Mouse (Mus musculus): ENCODE measurements at regions not wholly inside any gene's neighbourhood (a gene's known extent, or its start where the extent isn't known, plus 50 kb on each side); places are given as distances from the start of the nearest gene placed in this dataset.

- TF ChIP-seq POLR2A (IDR thresholded peaks at IDR 0.05; ENCODE audit: borderline replicate concordance, extremely low read depth, insufficient read depth, insufficient read length): no peak
- ATAC-seq (ENCODE audit: low FRiP score, low read depth): no peak
- WGBS: 63% methylated on average over 5 of the region's 5 CpGs
Observed at GRCm38 (mm10) chr2:178709192-178709881, 279.0 kb downstream of the Cdh26 start.

GRCm38 (mm10) chr2:178710001-178710400 lies 279.7 kb downstream of the Cdh26 start:
- Histone ChIP-seq H3K9ac (ENCODE audit: low read depth, low read length, severe bottlenecking) (no peak overlapping the region), H3K27me3 (ENCODE audit: control insufficient read depth, insufficient read depth, low read length) (no peaks in the 10 kb centered on the region), H3K4me1 (ENCODE audit: control insufficient read depth, insufficient read depth, low read length) (no peaks in the 10 kb centered on the region), H3K4me2 (replicated peaks; ENCODE audit: low read depth, low read length, severe bottlenecking) (no peak overlapping the region), H3K4me3 (replicated peaks; ENCODE audit: low read length) (no peak overlapping the region), H3K9me3 (ENCODE audit: control insufficient read depth, low read length) (no peaks in the 10 kb centered on the region), H3K27ac (replicated peaks; ENCODE audit: low read depth, low read length) (no peak overlapping the region), H3K36me3 (ENCODE audit: control insufficient read depth, insufficient read depth, low read length) (no peaks in the 10 kb centered on the region)
- no peak for TF ChIP-seq POLR2A (IDR thresholded peaks at IDR 0.05; ENCODE audit: borderline replicate concordance, extremely low read depth, insufficient read depth, insufficient read length)
- ATAC-seq (ENCODE audit: low FRiP score, low read depth): no peak
- WGBS: 89% methylated on average over 3 of the region's 3 CpGs
- no peak for DNase-seq (ENCODE audit: low spot score)

More at GRCm38 (mm10) chr2:178709192-178709881, 279.0 kb downstream of the Cdh26 start:
- no peak overlapping the region for H3K4me2 ChIP-seq (replicated peaks; ENCODE audit: low read depth, low read length, severe bottlenecking)
- no peaks in the 10 kb centered on the region for H3K36me3 ChIP-seq (ENCODE audit: control insufficient read depth, insufficient read depth, low read length)
- no peak for DNase-seq (ENCODE audit: low spot score)
- no peaks in the 10 kb centered on the region for H3K4me1 ChIP-seq (ENCODE audit: control insufficient read depth, insufficient read depth, low read length)
- H3K27me3 ChIP-seq (ENCODE audit: control insufficient read depth, insufficient read depth, low read length): no peaks in the 10 kb centered on the region
- H3K9me3 ChIP-seq (ENCODE audit: control insufficient read depth, low read length): no peaks in the 10 kb centered on the region
- no peak overlapping the region for H3K9ac ChIP-seq (ENCODE audit: low read depth, low read length, severe bottlenecking)
- no peak overlapping the region for H3K4me3 ChIP-seq (replicated peaks; ENCODE audit: low read length)
- H3K27ac ChIP-seq (replicated peaks; ENCODE audit: low read depth, low read length): no peak overlapping the region

- no peak overlapping the region for H3K9ac ChIP-seq (ENCODE audit: low read depth, low read length, severe bottlenecking)
- H3K4me1 ChIP-seq (ENCODE audit: control insufficient read depth, insufficient read depth, low read length): no peaks in the 10 kb centered on the region
- no peaks in the 10 kb centered on the region for H3K36me3 ChIP-seq (ENCODE audit: control insufficient read depth, insufficient read depth, low read length)
- H3K4me3 ChIP-seq (replicated peaks; ENCODE audit: low read length): no peak overlapping the region
- no peak for TF ChIP-seq POLR2A (IDR thresholded peaks at IDR 0.05; ENCODE audit: borderline replicate concordance, extremely low read depth, insufficient read depth, insufficient read length)
- no peaks in the 10 kb centered on the region for H3K9me3 ChIP-seq (ENCODE audit: control insufficient read depth, low read length)
- H3K27me3 ChIP-seq (ENCODE audit: control insufficient read depth, insufficient read depth, low read length): no peaks in the 10 kb centered on the region
- 34% methylated on average over 5 of the region's 5 CpGs for WGBS
- DNase-seq (ENCODE audit: low spot score): no peak
- H3K4me2 ChIP-seq (replicated peaks; ENCODE audit: low read depth, low read length, severe bottlenecking): no peak overlapping the region
- no peak for ATAC-seq (ENCODE audit: low FRiP score, low read depth)
- no peak overlapping the region for H3K27ac ChIP-seq (replicated peaks; ENCODE audit: low read depth, low read length)
Observed at GRCm38 (mm10) chr2:178711587-178712080, 281.3 kb downstream of the Cdh26 start.

- 53% methylated on average over 9 of the region's 9 CpGs for WGBS
- Histone ChIP-seq H3K9ac (ENCODE audit: low read depth, low read length, severe bottlenecking) (no peak overlapping the region), H3K36me3 (ENCODE audit: control insufficient read depth, insufficient read depth, low read length) (no peaks in the 10 kb centered on the region), H3K27ac (replicated peaks; ENCODE audit: low read depth, low read length) (no peak overlapping the region), H3K27me3 (ENCODE audit: control insufficient read depth, insufficient read depth, low read length) (no peaks in the 10 kb centered on the region), H3K4me1 (ENCODE audit: control insufficient read depth, insufficient read depth, low read length) (no peaks in the 10 kb centered on the region), H3K4me2 (replicated peaks; ENCODE audit: low read depth, low read length, severe bottlenecking) (no peak overlapping the region), H3K9me3 (ENCODE audit: control insufficient read depth, low read length) (no peaks in the 10 kb centered on the region), H3K4me3 (replicated peaks; ENCODE audit: low read length) (no peak overlapping the region)
- no peak for ATAC-seq (ENCODE audit: low FRiP score, low read depth)
- DNase-seq (ENCODE audit: low spot score): no peak
- no peak for TF ChIP-seq POLR2A (IDR thresholded peaks at IDR 0.05; ENCODE audit: borderline replicate concordance, extremely low read depth, insufficient read depth, insufficient read length)
Observed at GRCm38 (mm10) chr2:178712391-178712892, 282.1 kb downstream of the Cdh26 start.

- H3K4me1 ChIP-seq (ENCODE audit: control insufficient read depth, insufficient read depth, low read length): no peaks in the 10 kb centered on the region
- no peak overlapping the region for H3K4me2 ChIP-seq (replicated peaks; ENCODE audit: low read depth, low read length, severe bottlenecking)
- H3K4me3 ChIP-seq (replicated peaks; ENCODE audit: low read length): no peak overlapping the region
- H3K27me3 ChIP-seq (ENCODE audit: control insufficient read depth, insufficient read depth, low read length): no peaks in the 10 kb centered on the region
- no peak overlapping the region for H3K27ac ChIP-seq (replicated peaks; ENCODE audit: low read depth, low read length)
- no peaks in the 10 kb centered on the region for H3K9me3 ChIP-seq (ENCODE audit: control insufficient read depth, low read length)
- H3K9ac ChIP-seq (ENCODE audit: low read depth, low read length, severe bottlenecking): no peak overlapping the region
- H3K36me3 ChIP-seq (ENCODE audit: control insufficient read depth, insufficient read depth, low read length): no peaks in the 10 kb centered on the region
- TF ChIP-seq POLR2A (IDR thresholded peaks at IDR 0.05; ENCODE audit: borderline replicate concordance, extremely low read depth, insufficient read depth, insufficient read length): no peak
- ATAC-seq (ENCODE audit: low FRiP score, low read depth): no peak
- DNase-seq (ENCODE audit: low spot score): no peak
- WGBS: 81% methylated on average over 5 of the region's 5 CpGs
Observed at GRCm38 (mm10) chr2:178715500-178716245, 285.3 kb downstream of the Cdh26 start.

Measured in limb, embryonic 14.5 days (tissue).